Mouse (Mus musculus) hematopoietic stem cell, adult 5-6 weeks (primary cell): ENCODE data around the gene Dhh. TPM values are rescaled to one million over a fixed set of nuclear protein-coding genes. Genes with fewer than 3 reads are reported as not detected.
A peak's percentile ranks its signal among the peaks of the same experiment; 100 is the strongest.

Experiments
- ATAC-seq, 2 experiments: fragments of 125-278 bp in 1 of 2; replicated peaks in 1 of 2; 2 replicates each; pipeline ENCODE4 v1.8.0; 2016 to 2017; ENCODE audit warnings: inconsistent platforms in 2 of 2, mild to moderate bottlenecking in 2 of 2, moderate number of reproducible peaks in 2 of 2, low read depth in 1 of 2, moderate TSS enrichment in 1 of 2; ENCODE audit not compliant: low FRiP score in 2 of 2, poor library complexity in 2 of 2, severe bottlenecking in 2 of 2, insufficient read depth in 1 of 2, low TSS enrichment in 1 of 2
- total RNA-seq: library from RNA; stranded (forward); fragments of 172-1452, 232-1000 nt; gene quantifications from 2 replicates; pipeline ENCODE4 v1.2.3, GENCODE M21; 2017

The Dhh gene
- total RNA-seq, 1 experiment from 2014 or later: not detected

GRCm38 (mm10) chr15:98886667-98887387 is 11.5 kb downstream of the Dhh start:
- ATAC-seq: no peak

GRCm38 (mm10) chr15:98884106-98884505 is 14.2 kb downstream of the Dhh start:
- ATAC-seq: no peak

GRCm38 (mm10) chr15:98883661-98884060 is 14.7 kb downstream of the Dhh start:
- no peak for ATAC-seq

- ATAC-seq: no peak
Measured at GRCm38 (mm10) chr15:98881656-98882008, 16.7 kb downstream of the Dhh start.

GRCm38 (mm10) chr15:98880978-98881655 is 17.2 kb downstream of the Dhh start:
- ATAC-seq: peak; percentile 93 to 94

GRCm38 (mm10) chr15:98877331-98877730 is 21.0 kb downstream of the Dhh start:
- peak in 1 of 2 experiments; percentile 34; a peak in 1 of 4 replicates for ATAC-seq

GRCm38 (mm10) chr15:98871916-98872888 is 26.1 kb downstream of the Dhh start:
- ATAC-seq: peak; percentile 85 to 87

GRCm38 (mm10) chr15:98871070-98871915 is 27.0 kb downstream of the Dhh start, which contains the start of gene Kmt2d:
TSS of gene Kmt2d (minus strand) at chr15:98871204.
- ATAC-seq: 0 out of 4 replicates have a peak, but pooled peaks of 1 of the 2 experiments have one; percentile 1

- ATAC-seq: no peak
Measured at GRCm38 (mm10) chr15:98870179-98871069, 27.9 kb downstream of the Dhh start.

- ATAC-seq: no peak
Measured at GRCm38 (mm10) chr15:98869342-98870178, 28.8 kb downstream of the Dhh start.

- ATAC-seq: no peak
Measured at GRCm38 (mm10) chr15:98868346-98869063, 29.8 kb downstream of the Dhh start.

- ATAC-seq: peak; percentile 72 to 77
Measured at GRCm38 (mm10) chr15:98867321-98867720, 31.0 kb downstream of the Dhh start.

GRCm38 (mm10) chr15:98866501-98866900 is 31.8 kb downstream of the Dhh start:
- no peak for ATAC-seq

GRCm38 (mm10) chr15:98865771-98866170 is 32.6 kb downstream of the Dhh start:
- ATAC-seq: no peak

GRCm38 (mm10) chr15:98864951-98865350 is 33.4 kb downstream of the Dhh start:
- ATAC-seq: no peak
